Mouse (Mus musculus) lung, adult 18-20 months (tissue): ENCODE data around the gene Litaf.
A peak's percentile ranks its signal among the peaks of the same experiment; 100 is the strongest.
"Not testable (repeated sequence)": the region's sequence is repeated elsewhere in the genome, so short reads cannot be mapped to it uniquely, and the experiment has no call there.

ENCODE experiments used
- DNase-seq, 2 experiments: peaks; one replicate each; pipeline ENCODE4 v3.0.0; 2022; ENCODE audit warnings: mixed read lengths in 2 of 2

Litaf gene

DNA sequence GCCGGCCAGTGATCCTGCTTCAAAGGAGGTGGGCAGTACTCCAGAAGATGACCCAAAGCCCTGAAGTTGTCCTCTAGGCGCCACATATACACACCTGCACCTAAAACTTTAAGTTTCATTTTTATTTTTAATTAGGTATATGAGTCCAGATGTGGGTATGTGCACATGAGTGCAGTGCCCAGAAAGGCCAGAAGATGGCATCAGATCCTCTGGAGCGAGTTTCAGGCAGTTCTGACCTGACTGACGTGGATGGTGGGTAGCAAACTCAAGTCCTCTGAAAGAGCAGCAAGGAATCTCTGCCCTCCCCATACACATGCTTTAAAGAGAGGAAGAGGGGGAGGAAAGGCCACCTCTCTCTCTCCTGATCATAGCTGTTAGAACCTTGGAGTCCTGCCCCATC lies 76.1 kb downstream of the Litaf start:
- peak in 1 of 2 experiments; percentile 25 for DNase-seq

GRCm38 (mm10) chr16:10989361-10989760 lies 76.6 kb downstream of the Litaf start:
- no peak for DNase-seq

GRCm38 (mm10) chr16:10988261-10988660 lies 77.7 kb downstream of the Litaf start:
- no peak for DNase-seq

- DNase-seq = no peak
Measured at GRCm38 (mm10) chr16:10984534-10984933, 81.4 kb downstream of the Litaf start.

DNA sequence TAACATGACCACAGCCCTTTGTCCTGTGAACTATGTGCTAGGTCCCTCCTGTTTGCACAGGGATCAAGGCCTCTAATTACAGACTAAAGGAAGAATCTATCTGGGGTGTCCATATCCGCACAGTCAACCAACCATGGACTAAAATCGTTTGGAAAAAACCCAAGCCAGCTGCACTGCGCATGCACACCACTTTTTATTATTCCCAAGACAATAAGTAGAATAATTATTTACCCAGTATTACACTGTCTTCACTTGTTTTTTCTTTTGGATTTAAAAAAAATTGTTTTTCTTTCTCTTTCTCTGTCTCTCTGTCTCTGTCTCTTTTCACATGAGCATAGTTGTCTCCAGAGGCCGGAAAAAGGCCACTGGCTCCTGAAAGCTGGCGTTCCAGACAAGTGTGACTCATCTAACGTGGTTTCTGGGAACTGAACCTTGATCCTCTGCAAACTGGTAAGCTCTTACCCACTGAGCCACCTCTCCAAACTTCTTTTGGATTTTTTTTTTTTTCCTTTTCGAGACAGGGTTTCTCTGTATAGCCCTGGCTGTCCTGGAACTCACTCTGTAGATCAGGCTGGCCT lies 84.4 kb downstream of the Litaf start:
- no peak for DNase-seq

- DNase-seq = no peak
Measured at GRCm38 (mm10) chr16:10979064-10979803, 86.7 kb downstream of the Litaf start.

GRCm38 (mm10) chr16:10977877-10978276 lies 88.1 kb downstream of the Litaf start:
- DNase-seq = no peak

DNA sequence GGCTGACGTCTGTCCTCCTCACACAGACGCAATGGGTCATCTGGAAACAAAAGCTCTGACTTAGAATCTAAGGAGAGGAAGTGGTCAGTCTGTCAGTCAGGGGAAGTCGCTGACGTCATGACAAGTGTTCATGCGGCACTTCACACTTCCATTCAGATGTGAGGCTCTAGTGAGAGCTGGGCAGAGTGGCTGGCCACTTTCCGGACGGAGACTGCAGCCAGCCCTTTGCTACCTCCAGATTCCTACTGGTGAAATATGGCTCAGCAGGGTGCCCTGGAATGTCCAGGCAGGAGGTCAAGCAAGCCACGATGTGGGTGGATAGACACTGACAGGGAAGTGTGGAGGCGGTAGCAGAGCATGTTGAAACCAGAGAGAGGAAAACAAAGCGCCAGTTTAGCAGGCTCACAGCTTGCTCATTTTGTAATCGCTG lies 89.7 kb downstream of the Litaf start:
- peak; percentile 59 to 65 for DNase-seq

DNA sequence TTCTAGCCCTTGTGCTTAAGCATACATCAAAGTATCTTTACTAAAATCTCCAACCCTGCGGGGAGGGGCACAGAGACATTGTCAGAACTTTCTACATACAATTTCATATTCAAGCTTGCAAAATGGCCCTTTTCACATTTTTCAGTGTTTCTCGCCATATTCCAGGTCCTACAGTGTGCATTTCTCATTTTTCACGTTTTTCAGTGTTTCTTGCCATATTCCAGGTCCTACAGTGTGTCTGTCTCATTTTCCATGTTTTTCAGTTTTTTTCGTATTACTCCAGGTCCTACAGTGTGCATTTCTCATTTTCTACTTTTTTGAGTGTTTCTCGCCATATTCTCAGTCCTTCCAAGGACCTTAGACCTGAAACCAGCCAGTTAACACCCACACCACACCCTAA lies 91.0 kb downstream of the Litaf start:
- no peak for DNase-seq

DNA sequence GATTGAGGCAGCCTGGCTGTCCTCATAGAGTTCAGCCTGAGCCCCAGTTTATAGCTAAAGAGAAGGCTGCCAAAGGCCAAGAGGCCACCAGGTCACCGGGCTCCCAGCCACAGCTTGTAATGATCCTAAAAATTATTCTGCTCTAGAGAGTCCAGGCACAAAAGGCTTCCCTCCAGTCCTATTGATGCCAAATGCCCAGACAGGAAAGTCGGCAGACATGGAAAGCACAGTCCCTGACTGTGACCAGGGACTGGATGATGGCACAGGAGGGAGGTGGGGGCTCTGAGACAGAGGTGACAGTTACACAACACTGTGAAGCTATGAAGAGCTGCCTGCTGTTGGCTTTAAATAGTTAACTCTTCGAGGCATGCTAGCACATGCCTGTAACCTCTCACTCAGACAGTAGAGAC lies 91.9 kb downstream of the Litaf start:
- DNase-seq = peak; percentile 43 to 47

DNA sequence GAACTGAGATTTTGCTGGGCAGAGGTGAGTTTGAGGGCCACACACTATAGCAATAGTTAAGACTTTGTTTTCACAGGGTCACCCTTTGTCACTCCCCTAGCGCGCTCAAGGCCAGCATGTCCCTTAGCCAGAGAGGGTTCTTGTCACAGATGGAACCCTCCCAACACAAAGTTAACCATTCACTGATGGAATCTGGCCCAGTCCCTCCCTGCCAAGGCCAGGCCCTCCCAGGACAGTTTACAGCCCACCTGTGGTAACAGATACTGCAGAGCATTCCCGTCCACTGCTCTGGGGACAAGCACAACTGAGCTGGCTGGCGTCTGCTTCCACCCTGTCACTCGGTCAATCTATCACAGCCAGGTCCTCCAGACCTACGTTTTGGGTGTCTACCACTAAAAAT lies 93.7 kb downstream of the Litaf start:
- DNase-seq = no peak

GRCm38 (mm10) chr16:10969944-10970343 lies 96.0 kb downstream of the Litaf start:
- DNase-seq = not testable (repeated sequence)

DNA sequence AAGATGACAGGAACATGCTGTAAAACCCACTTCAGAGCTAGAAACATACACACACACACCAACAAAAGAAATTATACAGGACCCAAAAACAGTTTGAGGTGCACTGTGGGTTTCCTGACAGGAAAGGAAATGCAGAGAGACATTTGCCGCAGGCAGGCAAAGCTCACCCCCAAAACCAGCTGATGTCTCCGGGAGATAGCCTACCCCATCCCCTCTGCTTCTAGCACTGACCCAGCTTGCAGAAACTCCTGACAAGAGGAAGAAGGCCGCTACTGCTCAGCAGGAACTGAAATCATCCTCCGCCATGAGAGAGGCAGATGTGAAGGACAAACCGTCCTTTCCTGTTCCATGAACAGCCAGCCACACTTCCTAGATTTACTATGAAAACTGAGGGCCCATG lies 96.6 kb downstream of the Litaf start:
- DNase-seq = no peak

GRCm38 (mm10) chr16:10968299-10968698 lies 97.7 kb downstream of the Litaf start:
- no peak for DNase-seq

DNA sequence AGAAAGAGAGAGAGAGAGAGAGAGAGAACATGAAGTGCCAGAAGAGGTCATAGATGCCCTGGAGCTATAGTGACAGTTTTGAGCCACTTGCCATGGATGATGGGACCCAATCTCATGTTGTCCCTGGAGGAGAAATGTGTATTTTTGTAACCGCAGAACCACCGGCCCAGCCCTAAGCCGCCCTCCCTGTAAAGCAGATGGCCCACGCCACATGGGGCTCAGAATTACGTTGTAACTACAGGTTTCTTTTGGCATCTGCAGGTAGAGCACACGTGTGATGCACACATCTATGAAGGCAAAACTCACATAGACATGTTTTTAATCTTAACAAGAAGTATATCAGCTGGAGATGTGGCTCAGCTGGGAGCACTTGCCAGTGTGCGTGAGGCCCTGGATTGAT lies 98.2 kb downstream of the Litaf start:
- no peak for DNase-seq

DNA sequence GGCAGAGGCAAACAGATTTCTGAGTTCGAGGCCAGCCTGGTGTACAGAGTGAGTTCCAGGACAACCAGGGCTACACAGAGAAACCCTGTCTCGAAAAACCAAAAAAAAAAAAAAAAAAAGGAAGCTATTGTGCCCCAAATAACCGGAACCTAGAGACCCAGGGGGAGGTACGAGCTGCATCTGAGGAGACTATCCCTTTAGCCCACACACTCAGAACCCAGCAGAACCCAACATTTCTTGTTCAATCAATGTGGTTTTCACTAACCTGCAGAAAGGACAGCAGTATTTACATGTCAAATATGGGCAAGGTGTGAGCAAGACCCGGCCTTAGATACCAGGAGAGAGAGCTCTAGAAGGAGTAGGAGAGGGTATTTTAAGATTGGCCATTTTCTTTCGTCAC lies 98.9 kb downstream of the Litaf start:
- no peak for DNase-seq

DNA sequence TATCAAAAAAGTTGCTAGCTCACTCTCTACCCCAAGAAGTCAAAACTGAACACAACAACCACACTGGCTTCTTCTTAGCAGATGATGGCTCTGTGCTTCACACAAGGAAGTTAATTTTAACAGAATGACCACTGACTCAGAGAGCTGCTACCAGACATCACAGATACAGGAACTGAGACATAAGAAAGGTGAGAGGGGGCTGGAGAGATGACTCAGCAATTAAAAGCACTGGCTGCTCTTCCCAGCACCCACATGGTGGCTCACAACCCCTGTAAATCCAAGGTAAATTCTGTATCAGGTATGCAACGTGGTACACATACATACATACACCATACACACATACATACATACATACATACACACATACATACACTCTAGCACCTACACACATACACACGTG lies 100.9 kb downstream of the Litaf start:
- DNase-seq = no peak

- DNase-seq = no peak
Measured at GRCm38 (mm10) chr16:10960916-10961315, 105.0 kb downstream of the Litaf start.

- no peak for DNase-seq
Measured at GRCm38 (mm10) chr16:10958763-10959440, 107.1 kb downstream of the Litaf start.

- DNase-seq = not testable (repeated sequence)
Measured at GRCm38 (mm10) chr16:10958307-10958706, 107.7 kb downstream of the Litaf start.

GRCm38 (mm10) chr16:10957794-10958193 lies 108.2 kb downstream of the Litaf start:
- no peak for DNase-seq

DNA sequence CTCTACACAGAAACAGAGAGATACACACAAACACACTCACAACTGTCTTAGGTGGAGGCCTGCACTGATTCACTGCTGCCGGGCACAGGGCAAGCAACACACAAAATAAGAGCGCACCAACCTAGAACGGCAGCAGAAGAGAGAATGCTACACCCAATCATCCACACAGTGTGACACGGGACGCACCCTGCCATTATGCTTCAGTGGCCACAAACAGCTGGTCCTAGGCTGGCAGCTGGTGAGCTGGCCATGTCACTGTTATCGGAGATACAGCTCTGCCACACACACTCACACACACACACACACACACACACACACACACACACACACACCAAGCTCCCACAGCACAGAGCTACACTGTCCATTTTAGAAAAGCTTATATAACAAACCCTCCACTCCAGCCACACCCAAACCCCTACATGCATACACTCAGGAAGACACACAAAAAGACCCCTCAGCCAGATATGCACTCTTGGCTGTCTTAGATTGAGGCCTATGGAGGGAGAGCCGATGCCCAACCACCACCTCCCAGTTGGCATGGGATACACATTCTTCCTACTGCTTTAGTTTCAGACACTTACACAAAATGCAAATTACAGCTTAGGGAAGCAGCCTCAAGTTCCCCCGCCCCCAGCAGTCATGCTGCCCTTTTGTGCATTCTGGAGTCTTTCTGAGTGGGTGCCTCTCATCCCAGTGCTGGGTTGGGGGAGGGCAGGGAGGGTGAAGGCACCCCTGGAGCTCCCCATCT lies 108.8 kb downstream of the Litaf start:
- DNase-seq = no peak

DNA sequence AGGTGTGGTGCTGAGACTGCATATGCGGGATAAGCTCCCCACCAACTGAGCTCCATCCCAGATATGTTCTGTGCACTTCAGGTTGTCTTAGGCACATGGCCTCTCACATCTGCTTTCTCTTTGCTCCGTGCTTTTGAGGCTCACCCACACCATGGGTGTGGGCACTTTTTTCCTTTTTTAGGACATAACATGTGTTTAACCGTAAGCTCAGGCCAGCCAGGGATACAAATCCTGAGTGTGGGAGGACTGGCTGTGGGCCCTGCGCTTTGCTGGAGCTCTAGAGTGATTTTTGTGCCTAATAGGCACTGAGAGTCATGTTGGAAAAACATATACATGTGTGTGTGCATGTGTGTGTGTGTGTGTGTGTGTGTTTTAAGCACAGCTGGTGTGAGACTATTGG lies 110.9 kb downstream of the Litaf start:
- DNase-seq = no peak
